Mouse (Mus musculus): ENCODE measurements around the gene Itgb6.

Itgb6 gene

GRCm38 (mm10) chr2:60672973-60673954, 49.2 kb downstream of the Itgb6 start:
- no peak for DNase-seq (ENCODE audit: low spot score)

DNA sequence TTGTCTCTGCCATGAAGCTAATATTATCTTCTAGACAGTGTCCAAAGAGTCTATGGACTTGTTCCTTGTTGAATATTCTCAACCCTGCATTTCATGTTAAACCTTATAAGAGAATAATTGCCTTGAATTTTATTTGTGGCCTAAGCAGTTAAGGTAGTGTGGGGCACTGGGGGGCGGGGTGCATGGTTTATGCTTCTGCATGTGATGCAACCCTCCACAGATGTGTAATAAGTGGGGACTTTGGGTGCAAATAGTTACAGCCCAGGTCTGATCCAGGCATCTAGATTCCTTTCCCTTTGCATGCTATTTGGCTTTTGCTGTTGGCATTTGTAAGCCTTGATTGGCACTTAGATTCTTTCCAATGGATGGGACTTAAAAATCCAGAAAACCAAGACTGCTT, 51.2 kb downstream of the Itgb6 start:
- DNase-seq (ENCODE audit: low spot score): no peak

- DNase-seq (ENCODE audit: low spot score): no peak
These were observed 59.4 kb downstream of the Itgb6 start for GRCm38 (mm10) chr2:60663071-60663470.

DNA sequence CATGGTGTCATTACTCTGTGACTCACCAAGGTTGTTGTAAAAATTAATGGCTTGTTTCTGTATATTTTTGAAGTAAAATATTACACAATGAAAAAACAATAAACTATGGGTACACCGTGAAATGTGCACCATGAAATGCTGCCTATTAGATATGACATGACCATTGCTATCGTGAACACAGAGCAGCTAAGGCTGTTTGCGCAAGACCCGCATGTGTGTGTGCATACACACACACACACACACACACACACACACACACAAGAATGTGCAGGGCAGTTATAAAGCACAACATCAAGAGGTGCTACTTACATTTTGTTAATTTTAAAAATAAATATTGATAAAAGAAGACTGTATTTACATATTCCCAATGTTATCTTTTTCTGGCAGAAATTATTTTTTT, 62.5 kb downstream of the Itgb6 start:
- DNase-seq (ENCODE audit: low spot score): no peak

GRCm38 (mm10) chr2:60658992-60659391, 63.5 kb downstream of the Itgb6 start:
- DNase-seq (ENCODE audit: low spot score): no peak

- no peak for DNase-seq (ENCODE audit: low spot score)
These were observed 67.6 kb downstream of the Itgb6 start for GRCm38 (mm10) chr2:60654828-60655227.

DNA sequence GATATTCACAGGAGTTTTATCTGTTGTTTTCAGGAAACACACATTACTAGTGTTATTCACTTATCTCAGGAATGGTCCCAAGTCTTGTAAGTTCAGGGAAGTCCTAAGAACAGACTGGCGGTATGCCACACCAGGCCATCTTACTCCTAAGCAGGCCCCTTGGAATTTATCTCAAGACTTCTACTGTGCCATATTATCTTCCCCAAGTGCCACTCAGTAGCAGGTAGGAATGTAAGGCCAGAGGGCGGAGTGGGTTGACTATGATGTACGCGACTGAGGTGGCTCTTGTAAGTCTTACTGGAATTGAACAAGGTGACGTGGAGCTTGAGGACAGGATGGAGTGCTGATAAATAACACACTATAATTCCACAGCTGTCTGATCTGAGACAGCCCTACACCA, 72.3 kb downstream of the Itgb6 start:
- no peak for DNase-seq (ENCODE audit: low spot score)

GRCm38 (mm10) chr2:60647650-60648049, 74.8 kb downstream of the Itgb6 start:
- no peak for DNase-seq (ENCODE audit: low spot score)

DNA sequence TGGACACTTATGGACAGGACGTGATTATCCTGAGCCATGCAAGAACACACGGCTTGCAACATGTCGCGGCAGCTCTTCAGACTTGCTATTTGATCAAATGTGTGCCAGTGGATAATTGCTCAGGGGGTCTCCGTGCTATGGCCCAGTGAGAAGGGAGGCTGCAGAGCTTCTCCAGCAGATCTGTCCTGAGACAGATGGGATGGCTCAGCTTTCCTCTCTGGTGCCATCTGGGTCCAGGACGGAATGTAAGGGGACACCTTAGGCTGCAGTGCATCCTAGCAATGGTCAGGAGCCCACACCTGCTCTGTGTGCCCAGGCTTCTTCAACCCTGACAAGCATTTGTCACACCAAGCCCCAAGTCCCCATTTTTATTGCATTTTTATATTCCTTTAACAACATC, 75.9 kb downstream of the Itgb6 start:
- no peak for DNase-seq (ENCODE audit: low spot score)

GRCm38 (mm10) chr2:60643406-60643805, 79.0 kb downstream of the Itgb6 start:
- DNase-seq (ENCODE audit: low spot score): no peak

DNA sequence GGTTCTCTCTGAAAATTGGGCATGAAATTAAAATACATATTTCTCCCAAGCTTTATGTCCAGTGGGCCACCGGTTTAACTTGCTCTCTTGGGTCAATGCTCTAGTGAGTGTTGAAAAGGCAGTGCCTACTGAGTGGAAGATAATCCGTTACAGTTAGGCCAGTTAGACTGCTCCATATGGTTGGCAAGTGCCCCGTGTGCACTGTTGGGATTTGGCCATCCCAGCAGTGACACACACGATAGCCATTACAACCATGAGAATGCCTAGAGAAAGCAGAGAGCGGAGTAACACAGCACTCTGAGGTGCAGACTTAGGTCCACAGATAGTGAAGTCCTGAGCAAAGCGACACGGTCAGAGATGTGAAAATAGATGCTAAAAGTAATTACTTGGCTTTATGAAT, 79.8 kb downstream of the Itgb6 start:
- no peak for DNase-seq (ENCODE audit: low spot score)

DNA sequence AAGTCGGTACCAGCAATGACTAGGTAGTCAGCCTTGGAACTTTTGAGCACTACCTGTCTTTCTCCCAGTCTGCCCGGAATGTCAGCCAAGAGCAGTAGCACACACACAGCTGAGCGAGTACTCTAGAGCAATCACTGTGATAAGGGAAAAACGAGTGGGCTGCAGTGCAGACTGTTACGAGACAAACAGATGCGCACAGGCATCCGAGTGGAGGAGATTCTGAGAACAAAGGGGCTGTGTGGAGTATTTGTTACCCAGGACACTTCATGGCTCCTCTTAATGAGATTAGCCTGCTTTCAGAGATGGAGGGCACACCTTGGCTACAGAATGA, 82.1 kb downstream of the Itgb6 start:
- DNase-seq (ENCODE audit: low spot score): no peak

DNA sequence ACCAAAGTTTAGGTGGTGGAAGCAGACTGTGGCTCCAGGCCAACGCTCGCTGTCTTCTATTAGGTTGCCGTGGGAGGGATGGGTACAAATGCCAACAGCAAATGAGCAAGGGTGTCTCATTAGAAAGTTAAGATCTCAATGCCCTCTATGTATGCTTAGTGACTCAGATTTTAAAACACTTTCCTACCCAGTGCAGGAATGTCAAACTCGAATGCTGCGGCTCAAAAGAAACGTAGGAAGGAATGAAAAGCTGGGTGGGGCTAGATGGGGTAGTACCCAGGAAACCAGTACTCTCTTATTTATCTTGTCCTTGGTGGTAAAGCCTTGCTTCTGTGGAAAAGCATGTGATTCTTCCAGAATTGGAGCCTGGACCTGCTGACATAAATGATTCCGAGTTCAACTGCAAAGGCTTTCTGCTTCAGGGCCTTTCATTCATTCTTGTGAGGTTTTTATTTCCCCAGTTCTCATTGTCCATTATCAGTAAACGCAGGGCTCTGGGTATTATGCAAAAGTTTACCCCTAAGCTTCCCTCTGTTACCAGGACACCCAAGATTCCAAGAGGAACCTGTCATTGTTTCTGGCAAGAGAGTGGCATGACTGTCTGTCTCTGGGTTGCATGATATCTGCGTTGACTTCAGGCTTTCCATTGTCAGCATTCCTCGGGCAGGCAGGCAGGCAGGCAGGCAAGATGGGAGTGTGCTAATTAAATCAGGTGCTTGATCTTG, 82.7 kb downstream of the Itgb6 start:
- no peak for DNase-seq (ENCODE audit: low spot score)

- no peak for DNase-seq (ENCODE audit: low spot score)
These were observed 85.3 kb downstream of the Itgb6 start for GRCm38 (mm10) chr2:60636910-60637761.

- no peak for DNase-seq (ENCODE audit: low spot score)
These were observed 86.0 kb downstream of the Itgb6 start for GRCm38 (mm10) chr2:60636481-60636880.

GRCm38 (mm10) chr2:60636038-60636437, 86.4 kb downstream of the Itgb6 start:
- no peak for DNase-seq (ENCODE audit: low spot score)

- no peak for DNase-seq (ENCODE audit: low spot score)
These were observed 89.7 kb downstream of the Itgb6 start for GRCm38 (mm10) chr2:60632791-60633190.

DNA sequence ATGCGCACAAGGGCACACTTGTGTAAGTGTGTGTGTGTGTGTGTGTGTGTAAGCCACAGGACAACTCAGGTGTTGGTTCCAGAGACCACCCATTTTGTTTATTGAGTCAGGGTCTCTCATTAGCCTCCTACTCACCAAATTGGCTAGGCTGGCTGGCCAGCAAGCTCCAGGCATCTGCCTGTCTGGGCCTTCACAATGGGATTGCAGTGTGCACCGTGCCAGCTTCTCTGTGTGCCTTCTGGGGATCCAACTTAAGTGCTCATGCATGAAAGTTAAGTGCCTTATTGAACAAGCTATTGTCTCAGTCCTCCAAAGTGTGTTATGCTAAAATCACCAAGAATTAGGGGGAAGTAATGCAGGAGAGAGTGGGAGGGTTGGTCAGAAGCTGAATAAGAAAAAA, 92.1 kb downstream of the Itgb6 start:
- no peak for DNase-seq (ENCODE audit: low spot score)

- DNase-seq (ENCODE audit: low spot score): no peak
These were observed 94.5 kb downstream of the Itgb6 start for GRCm38 (mm10) chr2:60627952-60628351.

DNA sequence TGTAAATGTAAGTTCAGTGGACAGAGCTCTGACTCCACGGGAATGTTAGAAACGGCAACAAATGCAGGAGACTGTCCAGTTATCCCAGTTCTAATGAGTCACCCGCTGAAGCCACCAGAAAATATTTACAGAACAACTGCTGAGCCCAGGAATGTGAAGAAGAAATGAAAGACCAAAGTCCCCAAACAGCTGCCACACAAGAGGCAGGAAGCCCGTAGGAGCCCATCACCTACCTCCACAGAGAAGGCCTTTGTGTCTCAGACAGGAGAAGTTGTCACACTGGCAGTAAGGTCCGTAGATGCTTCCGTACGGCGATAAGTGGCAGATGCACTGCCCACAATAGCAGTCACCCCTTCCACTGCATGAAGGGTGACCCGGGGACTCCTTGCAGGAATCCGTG, 94.9 kb downstream of the Itgb6 start:
- no peak for DNase-seq (ENCODE audit: low spot score)

- DNase-seq (ENCODE audit: low spot score): no peak
These were observed 96.7 kb downstream of the Itgb6 start for GRCm38 (mm10) chr2:60625766-60626165.

GRCm38 (mm10) chr2:60622161-60622560, 100.3 kb downstream of the Itgb6 start:
- no peak for DNase-seq (ENCODE audit: low spot score)

Measured in layer of hippocampus, adult 9-10 months (tissue).